Mouse (Mus musculus) T-cell, adult 2 months (primary cell): ENCODE measurements around the gene Tmem222.

Experiments used
- DNase-seq: peaks from one replicate; pipeline ENCODE4 v3.0.0; 2022; ENCODE audit warnings: low spot score

Tmem222 gene

GRCm38 (mm10) chr4:133285299-133285698, 7.7 kb upstream of the Tmem222 start:
- no peak for DNase-seq

DNA sequence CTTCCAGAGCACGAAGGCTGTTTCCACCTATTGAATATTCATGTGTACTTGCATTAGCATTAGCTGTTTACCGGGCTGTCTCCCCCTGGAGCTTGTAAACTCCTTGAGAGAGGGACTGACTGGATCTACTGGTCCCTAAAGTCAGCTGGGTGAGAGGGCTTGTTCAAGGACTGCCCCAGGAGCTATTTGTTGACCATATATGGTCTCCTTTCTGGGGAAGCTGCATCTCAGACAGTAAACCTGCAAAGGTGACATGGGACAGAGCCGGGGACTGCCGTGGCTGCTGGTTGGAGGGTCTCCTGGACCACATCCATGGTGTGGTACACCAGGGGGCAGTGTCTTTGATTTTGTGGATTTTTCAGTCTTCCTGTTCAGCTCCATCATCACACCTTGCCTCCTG, 5.1 kb upstream of the Tmem222 start:
- no peak for DNase-seq

- no peak for DNase-seq
Measured at GRCm38 (mm10) chr4:133281951-133282481, 4.4 kb upstream of the Tmem222 start.

GRCm38 (mm10) chr4:133281513-133281912, 3.9 kb upstream of the Tmem222 start:
- no peak for DNase-seq

DNA sequence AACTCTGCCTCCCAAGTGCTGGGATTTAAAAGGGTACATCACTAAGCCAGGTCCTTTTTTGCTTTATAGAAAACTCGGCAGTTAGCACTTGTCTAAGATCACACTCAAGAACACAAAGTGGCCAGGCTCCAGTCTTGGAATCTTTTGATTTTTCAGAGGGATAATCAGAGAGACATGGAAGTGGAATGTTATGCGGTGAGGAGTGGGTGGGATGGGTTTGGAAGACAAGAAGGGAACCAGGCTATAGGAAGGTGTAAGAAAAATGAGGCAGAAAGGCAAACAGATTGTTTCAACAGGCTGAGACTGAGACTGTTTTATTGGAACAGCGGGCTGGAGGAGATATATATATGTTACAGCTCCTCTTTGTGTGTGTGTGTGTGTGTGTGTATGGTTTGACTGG, 890 bp upstream of the Tmem222 start:
- no peak for DNase-seq

DNA sequence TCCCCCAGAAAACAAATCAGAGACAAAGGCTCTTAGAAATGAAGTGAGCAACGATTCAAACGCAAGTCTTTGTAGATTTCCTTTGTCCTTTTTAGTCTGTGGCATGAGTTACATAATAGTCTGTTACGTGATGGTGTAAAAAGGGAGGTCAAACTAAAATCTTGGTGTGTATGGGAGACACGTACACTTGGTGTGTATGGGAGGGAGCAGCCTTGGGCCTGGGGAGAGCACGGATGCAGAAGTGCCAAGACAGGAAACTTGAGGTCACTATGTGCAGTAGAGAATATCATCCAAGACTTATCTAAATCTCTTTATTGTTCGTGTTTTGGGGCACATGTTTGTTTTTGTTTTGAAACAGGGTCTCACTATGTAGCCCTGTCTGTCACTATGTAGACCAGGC, 475 bp upstream of the Tmem222 start:
- no peak for DNase-seq

DNA sequence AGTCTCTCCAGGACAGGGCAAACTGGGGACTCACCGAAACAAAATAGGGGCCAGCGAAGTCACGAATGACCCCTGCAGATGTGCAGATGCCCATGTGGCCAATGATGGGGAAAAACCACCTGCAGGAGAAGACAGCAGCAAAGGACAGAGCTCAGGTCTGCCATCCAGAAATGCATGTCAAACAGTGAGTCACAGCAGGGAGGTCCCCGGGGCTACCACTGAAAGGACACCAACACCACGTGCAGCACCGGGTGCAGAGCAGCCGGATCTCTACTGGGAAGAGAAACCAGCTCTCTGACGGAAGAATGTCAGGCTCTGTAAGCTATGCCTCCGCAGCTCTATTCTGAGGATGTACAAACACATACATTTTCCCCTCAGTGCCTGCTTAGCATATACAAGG, 6.7 kb downstream of the Tmem222 start:
- DNase-seq = no peak

- no peak for DNase-seq
Measured at GRCm38 (mm10) chr4:133269596-133269995, 8.0 kb downstream of the Tmem222 start.

DNA sequence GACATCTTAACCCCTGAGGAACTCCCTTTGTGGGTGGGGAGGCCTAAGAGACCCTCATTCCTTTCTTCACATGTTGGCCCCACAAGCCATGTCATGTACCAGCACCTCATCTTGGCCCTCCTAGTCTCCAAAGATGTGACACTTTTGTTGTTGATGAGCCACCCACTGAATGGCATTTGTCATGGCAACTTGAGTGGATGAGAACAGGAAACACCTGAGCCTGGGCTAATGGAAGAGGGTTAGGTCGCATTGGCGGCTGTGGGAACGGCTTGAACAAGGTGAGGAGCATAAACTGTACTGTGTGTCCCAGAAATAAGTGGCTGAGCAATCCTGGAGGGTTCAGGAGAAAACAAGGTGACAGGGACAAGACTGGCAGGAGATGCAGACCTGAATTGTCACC, 8.7 kb downstream of the Tmem222 start:
- DNase-seq = no peak

- no peak for DNase-seq
Measured at GRCm38 (mm10) chr4:133266248-133266880, 11.2 kb downstream of the Tmem222 start.

DNA sequence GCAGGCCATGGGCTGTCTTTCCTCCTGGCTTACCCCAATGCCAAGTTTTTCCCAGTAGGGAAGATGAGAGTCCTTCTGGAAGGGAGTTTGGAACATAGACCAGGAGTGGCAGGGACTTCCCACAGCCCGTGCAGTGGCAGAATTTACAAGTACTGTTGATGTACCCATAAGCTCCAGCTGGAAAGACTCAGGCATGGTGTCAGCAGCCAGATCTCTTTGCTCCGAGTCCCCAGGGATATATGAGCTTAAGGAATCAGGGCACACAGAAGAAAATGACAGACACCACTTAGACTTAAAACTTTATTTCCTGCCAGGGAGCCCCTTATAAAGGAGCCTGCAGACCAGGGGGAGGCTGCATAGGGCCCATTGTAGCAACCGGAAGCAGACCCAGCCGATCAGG, 11.8 kb downstream of the Tmem222 start:
- DNase-seq = no peak

GRCm38 (mm10) chr4:133265297-133265696, 12.3 kb downstream of the Tmem222 start:
- DNase-seq = no peak

DNA sequence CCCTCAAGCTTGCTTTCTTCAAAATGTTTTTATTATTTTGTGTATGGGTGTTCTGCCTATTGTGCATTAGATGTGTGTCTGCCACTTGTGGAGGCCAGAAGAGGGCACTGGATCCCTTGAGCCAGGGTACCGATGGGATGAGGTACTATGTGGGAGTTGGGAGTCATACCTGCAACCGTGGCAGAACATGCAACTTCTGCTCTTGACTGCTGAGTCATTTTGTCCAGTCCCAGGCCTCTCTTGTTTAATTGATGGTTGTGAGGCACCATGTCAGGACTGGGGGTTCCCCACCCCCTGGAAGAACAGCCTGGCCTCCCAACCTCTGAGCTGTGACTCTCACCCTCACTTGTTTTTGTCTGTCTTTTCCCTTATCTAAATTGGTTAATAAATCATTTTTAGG, 13.0 kb downstream of the Tmem222 start:
- no peak for DNase-seq

DNA sequence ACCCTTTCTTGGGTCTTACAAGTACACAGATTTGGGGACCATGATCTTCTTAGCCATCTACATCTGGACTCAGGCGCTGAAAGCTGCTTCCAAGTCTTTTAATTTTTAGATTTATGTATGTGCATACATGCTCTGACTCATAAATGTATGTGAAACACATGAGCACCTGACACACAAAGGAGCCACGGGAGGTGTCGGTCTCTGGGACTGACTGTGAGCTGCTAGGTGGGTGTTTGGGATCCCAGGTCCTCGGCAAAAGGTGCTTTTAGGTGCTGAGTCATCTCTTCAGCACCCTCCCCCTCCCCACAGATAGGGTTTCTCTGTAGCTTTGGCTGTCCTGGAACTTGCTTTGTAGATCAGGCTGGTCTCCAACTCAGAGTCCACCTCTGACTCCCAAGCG, 13.8 kb downstream of the Tmem222 start:
- no peak for DNase-seq

DNA sequence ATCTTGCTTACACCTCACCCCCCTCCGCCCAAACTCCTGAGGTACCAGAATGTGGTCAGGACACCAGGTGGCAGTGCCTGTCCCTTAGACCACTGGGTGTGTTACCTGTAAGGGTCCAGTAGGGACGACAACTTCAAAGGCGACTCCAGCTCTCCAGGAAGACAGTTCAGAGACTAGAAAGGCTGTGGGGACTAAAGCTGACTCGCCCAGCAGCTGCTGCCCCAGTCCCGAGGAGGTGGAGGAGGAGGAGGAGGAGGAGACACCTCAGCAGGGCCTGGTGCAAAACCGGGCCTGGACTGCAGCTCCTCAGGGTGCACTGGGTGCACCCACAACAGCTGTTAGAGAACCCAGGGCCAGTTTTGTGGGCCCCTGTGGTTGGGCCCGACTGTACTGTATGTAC, 14.7 kb downstream of the Tmem222 start, which contains the start of gene Sytl1:
Gene Sytl1 (minus strand): TSS at position 232 of the 400 bp plus-strand sequence.
- peak; percentile 45 for DNase-seq

DNA sequence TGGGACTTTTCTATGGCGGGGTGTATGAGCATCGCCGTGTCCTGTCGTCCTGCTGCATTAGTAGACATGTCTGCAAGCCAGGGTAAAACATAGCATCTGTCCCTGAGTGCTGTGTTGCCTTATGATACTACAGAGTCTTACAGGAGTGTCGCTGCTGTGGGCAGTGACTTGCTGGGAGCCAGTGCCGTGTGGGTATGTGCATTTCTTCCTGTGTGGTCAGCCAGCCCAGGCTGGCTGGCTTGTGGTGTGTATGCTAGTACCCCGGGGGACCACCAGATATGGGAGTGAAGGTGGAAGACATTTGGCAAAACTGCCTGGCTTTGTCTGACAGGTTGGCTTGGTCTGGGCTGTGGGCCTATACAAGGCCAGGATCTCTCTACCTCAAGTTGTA, 15.2 kb downstream of the Tmem222 start:
- DNase-seq = no peak

- DNase-seq = peak; percentile 44
Measured at GRCm38 (mm10) chr4:133261641-133262374, 15.8 kb downstream of the Tmem222 start.

- DNase-seq = no peak
Measured at GRCm38 (mm10) chr4:133257798-133258408, 19.7 kb downstream of the Tmem222 start.

GRCm38 (mm10) chr4:133257230-133257629, 20.4 kb downstream of the Tmem222 start:
- no peak for DNase-seq

DNA sequence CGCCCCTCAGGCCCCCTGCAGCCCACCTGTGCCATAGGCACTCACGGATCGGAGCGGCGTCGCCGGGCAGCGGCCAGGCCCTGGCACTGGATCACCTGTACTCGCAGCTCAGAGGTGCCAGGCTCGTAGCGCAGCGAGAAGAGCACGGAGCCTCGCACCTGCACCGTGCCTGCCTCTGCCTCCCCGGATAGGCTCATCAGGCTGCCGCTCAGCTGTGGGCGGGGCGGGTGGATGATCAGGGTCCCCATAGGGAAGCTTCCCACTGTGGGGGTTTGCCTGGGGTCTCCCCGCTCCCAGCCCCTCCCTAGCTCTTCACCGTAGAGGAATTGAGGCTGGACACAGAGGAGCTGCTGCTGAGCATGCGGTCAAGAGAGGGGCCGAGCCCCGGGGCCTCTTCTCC, 20.8 kb downstream of the Tmem222 start:
- DNase-seq = no peak

DNA sequence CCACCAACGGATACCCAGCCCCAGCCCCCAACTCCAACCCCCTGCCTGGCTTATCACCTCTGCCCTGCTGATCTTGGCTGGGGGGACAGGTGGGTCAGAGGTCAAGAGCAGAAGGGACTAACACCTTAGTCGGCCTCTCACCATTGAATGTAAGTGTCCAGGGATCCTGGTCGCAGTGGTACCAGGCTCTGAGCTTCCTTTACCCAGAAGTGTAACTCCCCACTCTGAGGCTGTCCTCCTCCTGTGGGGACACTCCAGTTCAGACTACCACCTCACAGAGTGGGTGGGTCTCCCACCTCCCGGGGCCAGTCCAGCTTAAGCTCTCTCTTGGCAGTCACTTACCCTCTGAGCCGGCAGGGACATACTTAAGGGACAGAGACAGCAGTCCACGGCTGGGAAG, 22.2 kb downstream of the Tmem222 start:
- no peak for DNase-seq

DNA sequence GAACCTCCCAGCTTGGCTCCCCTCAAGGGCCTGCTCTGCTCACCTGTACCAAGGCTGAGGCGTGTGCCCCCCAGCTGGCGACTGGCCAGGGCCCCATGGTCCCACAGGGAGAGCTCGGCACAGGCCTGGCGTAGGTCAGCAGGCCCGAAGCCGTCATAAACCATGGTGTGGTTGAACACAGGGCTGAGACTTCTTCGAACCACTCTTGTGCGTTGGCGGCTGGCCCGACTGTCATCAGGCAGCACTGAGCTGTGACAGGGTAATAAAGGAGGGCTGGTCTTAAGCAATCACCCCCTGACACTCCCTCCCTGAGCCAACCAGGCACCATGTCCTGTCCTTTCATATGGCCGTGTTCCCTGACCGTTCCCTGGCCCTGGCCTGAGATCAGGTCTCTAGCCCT, 24.2 kb downstream of the Tmem222 start:
- no peak for DNase-seq

DNA sequence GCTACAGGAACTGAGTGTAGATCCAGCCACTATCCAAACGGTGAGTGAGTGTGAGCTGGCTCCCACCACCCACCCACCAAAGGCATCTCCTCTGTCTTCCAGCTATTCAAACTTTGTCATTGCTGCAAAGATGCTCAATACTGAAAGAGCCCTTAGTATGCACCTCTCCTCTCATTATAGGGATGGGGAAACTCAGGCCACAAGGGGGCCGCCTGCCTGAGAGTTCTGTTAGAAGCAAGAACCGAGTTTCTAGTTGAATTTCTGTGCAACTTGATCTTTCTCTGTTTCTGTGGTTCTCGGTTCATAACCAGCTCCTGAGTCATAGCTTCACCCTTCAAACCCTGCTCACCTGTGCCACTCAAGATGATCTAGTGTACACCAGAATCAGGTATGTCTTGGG, 25.5 kb downstream of the Tmem222 start:
- no peak for DNase-seq
